Mouse (Mus musculus) limb, embryonic 14.5 days (tissue): ENCODE results near the gene Dapk1. TPM values are rescaled to one million over a fixed set of nuclear protein-coding genes. Genes with fewer than 3 reads are reported as not detected.

Experiments used
- ATAC-seq: fragments of 200-750 bp; cut with Nextera tagmentation; 2 replicates; pipeline ENCODE4 v1.8.0; 2017; ENCODE audit warnings: low read depth, moderate number of reproducible peaks, moderate TSS enrichment; ENCODE audit not compliant: low FRiP score
- DNase-seq: peaks from one replicate; pipeline ENCODE4 v3.0.0-alpha.2; 2015; ENCODE audit warnings: low spot score
- H3K27ac ChIP-seq: fragments of 300-500 bp; sonication (generic); replicated peaks from 2 replicates; pipeline ENCODE4 v1.5.1; 2014; ENCODE audit warnings: low read depth, mild to moderate bottlenecking, low read length, moderate library complexity, mixed read lengths
- H3K27me3 ChIP-seq: fragments of 300-500 bp; sonication (generic); 2 replicates; pipeline ENCODE4 v1.6.1; 2014; ENCODE audit warnings: low read length, mixed read lengths; ENCODE audit not compliant: control insufficient read depth, insufficient read depth
- H3K36me3 ChIP-seq: fragments of 300-500 bp; sonication (generic); 2 replicates; pipeline ENCODE4 v1.6.1; 2014; ENCODE audit warnings: mild to moderate bottlenecking, low read length, moderate library complexity, mixed read lengths; ENCODE audit not compliant: control insufficient read depth, insufficient read depth
- H3K4me1 ChIP-seq: fragments of 300-500 bp; sonication (generic); 2 replicates; pipeline ENCODE4 v1.6.1; 2014; ENCODE audit warnings: antibody characterized with exemption, low read length, mixed read lengths; ENCODE audit not compliant: control insufficient read depth, insufficient read depth
- H3K4me2 ChIP-seq: fragments of 300-500 bp; sonication (generic); replicated peaks from 2 replicates; pipeline ENCODE4 v1.6.1; 2014; ENCODE audit warnings: low read depth, mild to moderate bottlenecking, low read length, moderate library complexity; ENCODE audit not compliant: severe bottlenecking
- H3K4me3 ChIP-seq: fragments of 300-500 bp; sonication (generic); replicated peaks from 2 replicates; pipeline ENCODE4 v1.5.1; 2014; ENCODE audit warnings: low read length
- H3K9ac ChIP-seq: fragments of 300-500 bp; sonication (generic); 2 replicates; pipeline ENCODE4 v1.6.1; 2014; ENCODE audit warnings: mild to moderate bottlenecking, low read depth, low read length, moderate library complexity; ENCODE audit not compliant: severe bottlenecking
- H3K9me3 ChIP-seq: fragments of 300-500 bp; sonication (generic); 2 replicates; pipeline ENCODE4 v1.6.1; 2016; ENCODE audit warnings: low read length; ENCODE audit not compliant: control insufficient read depth
- POLR2A ChIP-seq: fragments of 200-500 bp; IDR thresholded peaks from 2 replicates; pipeline ENCODE4 v1.8.0; 2012; ENCODE audit warnings: inconsistent platforms, mild to moderate bottlenecking, moderate library complexity, borderline replicate concordance; ENCODE audit not compliant: insufficient read depth, insufficient read length; ENCODE audit errors: extremely low read depth
- WGBS: fragments of 180-500 bp; shearing (Covaris S2); extraction: QIAGEN DNeasy Blood & Tissue Kit; methylation state at CpG from one replicate; pipeline ENCODE4 v1.1.7; 2014; 5-methylcytosine and 5-hydroxymethylcytosine counted together
- polyA plus RNA-seq, 2 experiments: library from polyadenylated mRNA; depleted of rRNA in 1 of 2; stranded (reverse) in 1 of 2; unstranded in 1 of 2; fragments of >200 nt; fragmentation: Nextera tagmentation in 1 of 2; extraction: Ambion mirVana in 1 of 2; gene quantifications; 2 replicates each; pipeline versions ENCODE4 v1.2.1 to v1.2.3; 2012 to 2014

Gene Dapk1
- polyA plus RNA-seq, 2 experiments = 19.5 to 39.9 TPM

DNA sequence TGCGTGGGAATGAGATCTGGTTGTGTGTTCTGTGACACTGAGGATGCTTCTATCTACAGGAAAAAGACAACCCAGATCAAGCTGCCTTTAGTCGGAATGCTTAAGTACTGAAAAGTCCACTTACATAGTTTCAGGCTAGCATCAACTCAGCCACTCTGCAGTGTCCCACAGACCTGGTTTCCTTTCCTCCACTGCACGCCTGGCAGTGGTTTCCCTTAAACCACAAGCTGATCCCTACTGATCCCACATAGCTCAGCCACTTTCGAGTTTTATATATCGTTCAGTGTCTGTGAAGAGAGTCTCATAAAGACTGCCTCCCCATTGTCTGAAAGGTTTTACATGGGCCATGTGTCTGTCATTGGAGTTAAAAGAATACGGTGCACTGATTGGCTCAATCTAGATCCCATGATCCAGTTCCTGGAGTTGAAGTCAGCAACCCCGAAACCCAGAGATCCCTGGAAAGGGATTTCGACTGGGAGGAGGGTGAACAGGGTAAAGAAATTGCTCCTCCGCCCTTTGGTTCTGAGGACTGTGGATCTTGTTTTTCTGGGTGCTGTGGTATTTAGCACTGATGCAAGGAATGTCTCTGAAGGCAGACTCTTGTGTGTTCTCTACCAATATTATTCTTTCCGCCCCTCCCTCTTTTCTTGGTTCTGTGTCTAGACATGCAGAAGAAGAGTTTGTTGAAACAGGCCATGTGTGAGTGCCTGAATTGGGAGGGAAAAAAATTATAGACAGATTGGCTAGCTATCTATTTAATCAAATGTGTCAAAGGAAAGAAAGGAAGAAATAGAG lies 93.6 kb downstream of the Dapk1 start:
- Histone ChIP-seq H3K9ac (no peak overlapping the region), H3K4me1 (peaks cover 24% of the 10 kb centered on the region), H3K9me3 (no peaks in the 10 kb centered on the region), H3K27ac (0 out of 2 replicates have a peak overlapping the region, but pooled peaks have one; percentile 14), H3K36me3 (no peaks in the 10 kb centered on the region), H3K4me2 (no peak overlapping the region), H3K4me3 (no peak overlapping the region), H3K27me3 (no peaks in the 10 kb centered on the region)
- peak; percentile 26; the same call in 1 of the 2 replicates for ATAC-seq
- 57% methylated on average over 10 of the region's 10 CpGs for WGBS
- TF ChIP-seq POLR2A = no peak
- DNase-seq = peak; percentile 36

DNA sequence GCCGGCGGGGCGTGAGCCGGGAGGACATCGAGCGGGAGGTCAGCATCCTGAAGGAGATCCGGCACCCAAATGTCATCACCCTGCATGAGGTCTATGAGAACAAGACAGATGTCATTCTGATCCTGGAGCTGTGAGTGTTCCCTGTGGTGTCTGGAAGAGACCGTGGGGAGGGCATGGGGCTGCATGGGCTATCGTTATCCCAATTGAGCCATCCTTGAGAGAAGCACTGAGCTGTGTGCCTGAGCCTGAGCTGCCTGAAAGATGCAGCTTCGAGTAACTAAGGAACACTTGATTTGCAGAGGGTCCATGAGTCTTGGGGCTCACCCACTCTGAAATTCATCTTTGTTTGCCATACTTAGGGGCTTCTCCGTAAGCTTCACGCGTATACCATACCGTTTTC lies 94.6 kb downstream of the Dapk1 start:
- Histone ChIP-seq H3K4me1 (peaks cover 24% of the 10 kb centered on the region), H3K27me3 (no peaks in the 10 kb centered on the region), H3K4me3 (no peak overlapping the region), H3K27ac (no peak overlapping the region), H3K36me3 (no peaks in the 10 kb centered on the region), H3K9me3 (no peaks in the 10 kb centered on the region), H3K9ac (no peak overlapping the region), H3K4me2 (no peak overlapping the region)
- DNase-seq = no peak
- TF ChIP-seq POLR2A = no peak
- 89% methylated on average over 14 of the region's 14 CpGs for WGBS
- no peak for ATAC-seq

DNA sequence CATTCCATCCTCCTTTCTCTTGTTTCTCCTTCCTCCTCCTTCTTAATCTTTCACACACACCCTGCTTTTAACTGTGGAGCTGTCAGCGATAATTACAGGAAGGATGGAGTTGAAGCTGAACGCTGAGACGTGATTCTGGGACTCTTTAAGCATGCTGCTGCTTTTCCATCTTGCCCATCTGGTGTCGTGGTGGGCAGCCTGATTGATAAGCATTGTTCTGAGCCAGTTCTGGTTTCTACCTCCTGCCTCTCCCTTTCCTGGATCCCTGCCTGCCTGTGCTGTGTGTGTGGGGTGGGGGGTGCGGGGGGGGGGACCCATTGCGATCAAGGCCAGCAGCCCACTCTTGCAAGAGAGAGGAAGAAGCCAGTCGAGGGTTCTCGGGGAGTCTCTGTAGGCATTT lies 95.0 kb downstream of the Dapk1 start:
- DNase-seq = no peak
- H3K9ac ChIP-seq = no peak overlapping the region
- H3K4me3 ChIP-seq = no peak overlapping the region
- no peak for ATAC-seq
- no peaks in the 10 kb centered on the region for H3K9me3 ChIP-seq
- 65% methylated on average over 8 of the region's 8 CpGs for WGBS
- no peaks in the 10 kb centered on the region for H3K36me3 ChIP-seq
- no peak overlapping the region for H3K27ac ChIP-seq
- H3K4me2 ChIP-seq = no peak overlapping the region
- H3K27me3 ChIP-seq = no peaks in the 10 kb centered on the region
- peaks cover 24% of the 10 kb centered on the region for H3K4me1 ChIP-seq
- TF ChIP-seq POLR2A = no peak

- Histone ChIP-seq H3K36me3 (no peaks in the 10 kb centered on the region), H3K9me3 (no peaks in the 10 kb centered on the region), H3K9ac (no peak overlapping the region), H3K27ac (no peak overlapping the region), H3K4me3 (no peak overlapping the region), H3K4me2 (no peak overlapping the region), H3K4me1 (peaks cover 24% of the 10 kb centered on the region), H3K27me3 (no peaks in the 10 kb centered on the region)
- ATAC-seq = no peak
- WGBS = 58% methylated on average over 2 of the region's 2 CpGs
- no peak for DNase-seq
- TF ChIP-seq POLR2A = no peak
Measured at GRCm38 (mm10) chr13:60698021-60698420, 96.3 kb downstream of the Dapk1 start.

DNA sequence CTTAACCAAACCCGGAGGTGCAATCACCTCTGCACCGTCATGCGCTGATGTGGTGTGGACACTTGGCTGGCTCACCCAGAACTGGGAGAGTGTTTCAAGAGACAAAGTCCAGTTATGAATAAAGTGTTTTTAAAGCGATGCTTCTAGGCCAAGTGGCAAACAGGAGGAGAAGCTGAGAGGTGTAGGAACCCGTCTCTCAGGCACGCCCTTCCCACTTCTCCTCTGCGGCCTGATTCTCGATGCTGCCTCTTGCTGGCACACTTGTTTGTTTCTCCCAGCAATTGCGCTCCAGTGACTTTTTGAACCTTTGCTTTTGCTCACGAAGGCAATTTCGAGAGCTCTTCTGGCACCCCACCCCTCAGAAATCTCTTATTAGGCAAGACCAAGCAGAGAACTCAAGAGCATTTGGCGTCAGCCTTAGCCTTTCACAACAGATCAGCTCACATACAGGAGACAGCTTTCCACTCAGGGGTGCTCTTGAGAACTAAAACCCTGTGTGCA lies 100.0 kb downstream of the Dapk1 start:
- ATAC-seq = no peak
- H3K27ac ChIP-seq = no peak overlapping the region
- WGBS = 84% methylated on average over 12 of the region's 12 CpGs
- H3K4me2 ChIP-seq = no peak overlapping the region
- H3K4me3 ChIP-seq = no peak overlapping the region
- TF ChIP-seq POLR2A = no peak
- DNase-seq = no peak
- H3K9ac ChIP-seq = no peak overlapping the region
- H3K9me3 ChIP-seq = no peaks in the 10 kb centered on the region
- H3K4me1 ChIP-seq = peaks cover 10% of the 10 kb centered on the region; the same call in 1 of the 2 replicates
- H3K36me3 ChIP-seq = peaks cover 12% of the 10 kb centered on the region; the same call in 1 of the 2 replicates
- H3K27me3 ChIP-seq = no peaks in the 10 kb centered on the region
